Mouse (Mus musculus) ovary, postnatal 36 days (tissue): ENCODE results near the gene G3bp2.
A peak's percentile ranks its signal among the peaks of the same experiment; 100 is the strongest.

Experiments
- DNase-seq: peaks from one replicate; pipeline ENCODE4 v3.0.0; 2022; ENCODE audit warnings: low spot score, mixed read lengths

The G3bp2 gene

DNA sequence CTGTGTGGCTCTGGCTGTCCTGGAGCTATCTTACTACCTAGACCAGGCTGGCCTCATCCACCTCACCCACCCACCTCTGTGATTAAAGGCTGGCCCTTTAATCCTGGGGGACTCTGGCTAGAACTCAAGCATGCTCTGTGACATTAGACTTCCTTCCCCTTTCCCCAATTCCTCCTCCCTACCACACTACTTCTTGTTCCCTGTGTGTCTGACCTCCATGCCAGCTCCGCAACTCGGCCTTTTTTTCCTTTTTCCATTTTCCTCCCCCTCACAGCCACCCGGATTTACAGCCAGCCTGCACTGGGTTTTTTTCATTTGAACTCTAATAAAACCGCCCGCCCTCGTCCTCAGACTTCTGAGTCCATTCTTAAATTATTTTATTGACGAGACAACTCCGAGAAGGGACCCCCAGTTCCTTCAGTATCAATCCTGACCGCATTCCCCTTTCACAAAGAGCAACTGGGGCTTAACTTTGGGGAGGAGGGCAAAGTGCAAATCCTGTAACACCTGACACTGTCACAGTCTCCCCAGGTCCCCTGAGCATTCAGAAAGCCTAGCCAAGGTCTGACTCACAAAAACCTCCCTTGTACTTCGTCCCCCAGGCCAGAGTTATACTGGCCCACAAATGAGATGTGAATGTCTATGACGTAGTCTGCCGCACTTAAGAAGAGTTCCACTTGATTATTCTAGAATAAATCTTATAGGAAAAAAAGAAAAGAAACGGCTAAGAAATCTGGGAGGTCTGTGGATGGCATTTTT is 15.0 kb upstream of the G3bp2 start:
- no peak for DNase-seq

DNA sequence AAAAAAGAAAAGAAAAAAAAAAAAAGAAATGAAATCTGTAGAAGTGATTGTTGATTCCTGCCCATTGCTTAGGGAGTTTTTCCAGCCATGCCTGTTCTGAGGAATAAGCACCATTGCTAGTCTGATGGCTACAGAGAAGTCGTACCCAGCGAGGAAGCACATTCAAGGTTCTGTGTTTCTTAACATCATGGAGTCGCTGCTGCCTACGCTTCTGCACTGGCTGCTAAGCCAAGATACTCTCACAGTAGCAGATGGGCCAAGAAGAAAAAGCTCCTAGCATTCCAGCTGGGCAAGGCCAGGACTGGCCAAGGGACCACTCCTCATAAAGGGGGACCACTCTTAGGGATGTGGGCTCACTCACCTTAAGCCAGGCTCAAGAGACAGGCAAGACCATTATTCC is 14.3 kb upstream of the G3bp2 start:
- no peak for DNase-seq

DNA sequence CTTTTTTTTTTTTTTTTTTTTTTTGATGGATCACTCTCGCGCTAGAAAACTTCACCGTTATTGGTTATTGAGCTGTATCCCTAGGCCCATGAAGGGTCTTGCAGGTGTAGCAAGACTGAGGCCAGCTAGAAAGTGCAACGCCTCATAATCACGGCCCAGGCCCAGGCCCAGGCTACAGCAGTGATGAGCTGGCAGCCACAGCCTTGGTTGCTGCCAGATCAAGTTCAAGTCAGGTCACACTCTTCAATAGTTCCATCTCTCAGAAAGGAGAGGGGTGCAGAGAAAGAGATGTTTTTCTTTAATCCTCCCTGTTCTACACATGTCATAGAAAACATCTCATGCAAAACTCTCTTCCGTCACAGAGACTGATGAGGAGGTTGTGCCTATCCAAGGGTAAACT is 13.3 kb upstream of the G3bp2 start:
- DNase-seq: no peak

DNA sequence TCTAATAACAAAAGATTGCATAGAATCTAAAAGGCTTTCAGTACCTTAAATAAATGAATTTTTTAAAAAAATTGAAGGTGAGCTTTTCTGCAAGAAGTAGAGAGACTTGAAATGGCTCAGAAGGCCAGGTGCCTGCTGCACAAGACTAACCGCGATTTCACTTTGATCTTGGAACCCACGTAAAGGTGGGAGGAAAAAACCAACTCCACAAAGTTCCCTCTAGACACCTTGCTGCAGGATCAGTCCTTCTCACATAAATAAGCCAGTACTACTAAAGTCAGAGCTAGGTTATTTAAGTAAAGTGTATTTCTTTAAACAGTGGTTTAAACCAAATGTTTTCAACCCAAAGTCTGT is 10.5 kb upstream of the G3bp2 start:
- DNase-seq: no peak

DNA sequence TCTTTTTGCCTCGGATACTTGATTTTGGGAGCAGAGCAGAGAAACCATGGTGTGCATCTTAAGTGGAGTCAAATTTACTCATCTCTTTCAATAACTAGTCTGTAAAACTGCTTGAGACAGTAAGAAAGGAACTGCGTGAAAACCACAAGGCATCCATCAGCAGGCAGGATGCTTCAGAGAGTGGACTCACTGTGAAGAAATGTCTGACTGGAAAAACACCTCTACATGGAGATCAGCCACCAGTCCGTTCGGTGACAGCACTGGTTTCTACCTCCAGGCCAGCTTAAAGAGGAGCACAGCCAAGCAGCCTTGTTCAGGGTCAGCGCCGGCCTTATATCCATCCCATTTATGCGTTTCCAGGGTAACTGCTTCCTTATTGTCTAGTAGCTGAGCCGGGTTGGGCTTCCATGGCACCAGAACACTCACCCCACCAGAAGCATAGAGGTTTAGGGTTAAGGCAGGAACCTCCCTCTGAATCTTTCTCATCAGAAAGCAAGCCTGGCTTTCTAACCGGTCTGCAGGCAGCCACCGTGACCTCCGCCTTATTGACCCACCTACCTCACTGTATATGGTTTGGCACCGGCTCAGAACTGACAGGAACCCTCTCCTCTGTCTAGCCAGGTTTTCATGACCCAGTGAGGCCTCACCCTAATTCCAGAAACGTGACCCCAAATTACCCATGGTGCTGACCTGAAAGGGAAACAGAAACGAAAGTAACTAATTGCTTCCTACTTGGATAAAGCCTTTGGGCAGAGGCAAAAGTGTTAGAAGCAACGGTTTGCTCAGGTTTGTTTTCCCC is 9.9 kb upstream of the G3bp2 start:
- DNase-seq: no peak

DNA sequence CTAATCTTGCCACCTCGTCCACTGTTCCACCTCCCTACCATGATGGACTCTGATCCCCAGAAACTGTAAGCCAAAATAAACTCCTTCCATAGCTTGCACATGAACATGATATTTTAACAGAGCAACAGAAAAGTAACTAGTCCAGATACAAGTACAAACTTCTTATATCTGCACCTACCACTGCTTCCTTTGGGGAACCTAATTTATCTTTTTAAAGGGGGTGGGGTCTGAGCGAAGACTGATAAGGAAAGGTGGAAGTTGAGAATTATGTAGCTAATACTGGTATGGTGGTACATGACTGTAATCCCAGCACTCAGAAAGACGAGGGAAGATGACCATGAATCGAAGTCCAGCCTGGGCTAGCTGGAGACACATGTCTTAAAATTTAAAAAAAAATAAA is 4.0 kb upstream of the G3bp2 start:
- no peak for DNase-seq

DNA sequence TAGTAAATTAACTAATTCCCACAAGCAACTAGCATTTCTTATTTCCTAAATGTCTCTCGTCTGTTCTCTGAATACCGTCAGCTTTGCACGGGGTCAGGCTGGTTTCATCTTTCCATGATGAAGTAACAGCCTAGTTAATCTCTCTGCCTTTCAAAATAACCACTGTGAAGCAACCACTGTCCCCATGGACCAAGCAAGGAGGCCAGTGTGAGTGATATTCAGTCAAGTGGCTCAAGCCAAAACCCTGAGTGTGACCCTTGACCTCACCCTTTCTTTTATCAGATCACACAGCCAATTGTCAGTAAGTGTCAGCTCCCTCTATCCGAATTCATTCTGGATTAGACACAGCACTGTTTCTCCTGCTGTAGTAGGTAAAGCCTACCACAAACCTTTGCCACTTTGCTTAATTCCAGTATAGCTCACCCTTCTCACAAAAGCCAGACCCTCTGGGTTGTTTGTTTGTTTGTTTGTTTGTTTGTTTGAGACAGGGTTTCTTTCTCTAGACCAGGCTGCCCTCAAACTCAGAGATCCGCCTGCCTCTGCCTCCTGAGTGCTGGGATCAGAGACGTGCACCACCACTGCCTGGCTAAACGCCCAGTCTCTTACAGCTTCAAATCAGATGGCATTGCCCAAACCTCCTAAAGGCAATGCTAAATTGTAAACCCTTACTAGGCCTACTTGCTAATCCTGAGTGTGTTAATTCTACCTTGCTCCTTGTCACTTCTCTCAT is 2.5 kb upstream of the G3bp2 start:
- DNase-seq: no peak

DNA sequence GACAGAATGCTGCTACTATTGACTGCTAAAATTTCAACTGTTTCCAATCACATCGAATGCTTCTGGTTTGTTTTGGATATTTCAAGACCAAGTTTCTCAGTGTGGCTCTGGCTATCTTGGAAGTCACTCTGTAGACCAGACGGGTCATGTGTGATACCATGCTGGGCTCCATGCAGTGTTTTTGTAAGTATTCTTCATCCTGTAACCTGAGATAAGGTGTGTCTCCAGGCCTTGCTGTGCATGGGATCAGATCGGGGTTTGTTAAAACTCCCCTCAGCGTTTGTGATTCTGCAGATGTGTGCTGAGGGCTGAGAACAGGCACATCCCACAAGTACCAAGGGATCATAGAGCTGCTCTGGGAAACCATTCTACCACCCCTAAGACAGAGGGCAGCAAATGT is 1.7 kb upstream of the G3bp2 start:
- no peak for DNase-seq

DNA sequence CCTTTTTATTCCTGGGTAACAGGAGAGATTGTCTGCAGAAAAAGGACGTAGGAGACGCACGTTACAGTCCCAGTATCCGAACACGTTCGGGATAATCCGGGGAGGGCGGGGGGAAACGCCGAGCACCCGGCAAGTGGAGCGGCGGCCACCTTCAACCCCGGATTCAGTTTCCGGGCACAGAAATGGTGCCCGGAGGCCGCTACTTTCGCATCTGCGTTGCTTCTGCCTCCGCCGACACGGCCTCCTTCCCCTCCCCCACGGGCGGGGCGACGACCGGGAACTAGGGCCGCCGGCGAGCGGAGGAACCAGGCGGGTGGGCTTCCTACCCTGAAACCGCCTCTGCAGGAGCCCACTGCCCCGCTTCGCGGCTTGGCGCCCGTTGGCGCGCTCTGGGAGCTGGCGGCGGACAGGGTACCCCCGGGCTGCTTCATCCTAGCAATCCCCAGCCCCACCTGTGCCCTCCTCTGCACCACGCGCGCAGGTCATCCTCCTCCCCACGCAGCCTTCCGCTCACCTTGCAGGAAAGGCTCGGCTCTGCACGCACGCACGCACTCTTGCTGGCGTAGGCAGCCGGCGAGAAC is 608 bp downstream of the G3bp2 start:
- peak; percentile 77 for DNase-seq

DNA sequence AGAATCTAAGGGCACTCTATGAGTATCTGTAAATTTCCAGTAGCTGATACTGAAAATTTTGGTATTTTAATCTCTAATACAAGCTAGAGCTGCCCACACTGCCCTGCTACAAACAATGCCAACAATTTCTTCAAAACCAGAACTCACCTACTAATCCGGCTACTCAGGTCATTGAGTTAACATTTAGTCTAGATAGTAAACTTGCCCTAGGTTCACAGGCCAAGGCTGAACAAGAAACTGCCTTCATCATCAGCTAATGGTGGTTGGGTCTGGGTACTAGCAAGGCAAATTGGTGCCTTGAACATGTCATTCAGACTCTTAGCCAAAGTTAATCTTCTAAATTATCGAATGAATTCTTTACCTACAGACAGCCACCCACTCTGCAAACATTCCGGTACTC is 2.2 kb downstream of the G3bp2 start:
- no peak for DNase-seq

DNA sequence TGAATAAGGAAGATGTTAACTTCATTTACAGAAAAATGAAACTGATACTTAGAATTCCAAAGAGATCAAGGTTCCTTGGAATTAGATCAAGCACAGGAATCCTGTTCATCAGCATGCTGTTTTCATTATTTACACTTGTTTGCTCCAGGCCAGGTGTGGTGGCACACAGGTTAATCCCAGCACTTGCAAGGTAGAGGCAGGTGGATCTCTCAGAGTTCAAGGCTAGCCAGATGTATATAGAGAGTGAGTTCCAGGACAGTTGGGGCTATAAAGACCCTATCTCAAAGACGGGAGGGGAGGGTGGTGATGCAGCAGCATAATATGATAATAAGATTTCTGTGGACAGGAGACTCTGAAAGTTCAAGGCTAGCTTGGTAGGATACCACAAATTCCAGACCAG is 3.1 kb downstream of the G3bp2 start:
- no peak for DNase-seq

DNA sequence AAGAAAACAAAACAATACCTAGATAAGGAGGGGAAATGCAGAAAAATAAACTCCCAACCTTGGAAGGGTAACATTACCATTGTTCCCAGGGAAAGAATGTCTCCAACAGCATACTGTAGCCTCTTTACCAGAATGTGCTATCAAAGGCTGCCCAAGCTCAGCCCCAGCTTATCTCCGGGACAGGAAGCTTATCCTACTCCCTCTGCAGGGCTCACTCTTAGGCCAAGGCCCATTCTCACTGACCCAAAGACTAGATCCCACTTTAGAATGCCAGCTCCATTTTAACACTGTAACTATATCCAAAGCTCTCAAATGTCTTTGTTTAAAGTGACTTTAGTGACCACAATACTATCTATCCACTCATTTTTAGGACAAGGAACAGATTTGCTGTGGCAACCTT is 4.2 kb downstream of the G3bp2 start:
- no peak for DNase-seq

DNA sequence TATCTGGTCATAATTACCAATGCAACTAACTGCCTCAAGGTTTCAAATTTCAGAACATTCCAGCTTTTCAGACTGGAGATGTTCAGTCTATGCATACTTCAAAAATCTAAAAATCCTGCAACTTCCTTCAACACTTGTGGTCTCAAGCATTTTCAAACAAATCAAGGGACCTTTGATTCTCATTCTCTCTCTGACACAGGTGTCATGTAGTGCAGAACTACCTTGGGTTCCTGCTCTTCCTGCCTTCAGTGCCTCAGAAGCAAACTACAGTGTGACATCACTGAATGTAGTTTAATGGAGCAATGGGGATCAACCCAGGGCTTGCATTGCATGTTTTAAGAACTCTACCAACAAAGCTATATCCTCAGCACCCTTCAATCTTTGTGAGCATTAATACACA is 4.8 kb downstream of the G3bp2 start:
- no peak for DNase-seq

DNA sequence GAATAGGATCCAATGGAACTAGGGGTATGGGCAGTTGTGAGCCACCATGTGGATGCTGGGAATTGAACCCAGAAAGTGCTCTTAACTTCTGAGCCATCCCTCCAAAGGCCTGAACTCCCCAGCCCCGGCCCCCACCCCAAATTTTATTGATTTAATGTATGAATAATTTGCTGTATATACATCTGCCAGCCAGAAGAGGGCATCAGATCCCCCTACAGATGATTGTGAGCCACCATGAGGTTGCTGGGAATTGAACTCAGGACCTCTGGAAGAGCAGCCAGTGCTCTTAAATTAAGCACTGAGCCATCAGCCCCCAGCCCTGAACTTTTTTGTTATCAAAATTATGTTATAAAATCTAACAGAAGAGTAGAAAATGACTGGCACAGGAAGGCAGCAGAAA is 7.2 kb downstream of the G3bp2 start:
- DNase-seq: no peak

DNA sequence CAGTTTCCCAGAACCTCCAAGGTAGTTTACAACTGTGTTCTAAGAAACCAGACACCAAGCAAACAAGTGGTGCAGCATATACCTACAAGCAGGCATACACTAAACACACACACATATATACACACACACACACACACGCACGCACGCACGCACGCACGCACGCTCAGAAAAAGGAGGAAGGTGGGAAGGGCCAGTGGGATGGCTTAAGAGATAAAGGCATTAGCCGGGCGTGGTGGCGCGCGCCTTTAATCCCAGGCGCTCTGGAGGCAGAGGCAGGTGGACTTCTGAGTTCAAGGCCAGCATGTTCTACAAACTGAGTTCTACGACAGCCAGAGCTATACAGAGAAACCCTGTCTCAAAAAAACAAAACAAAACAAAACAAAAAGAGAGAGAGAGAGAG is 9.5 kb downstream of the G3bp2 start:
- no peak for DNase-seq

DNA sequence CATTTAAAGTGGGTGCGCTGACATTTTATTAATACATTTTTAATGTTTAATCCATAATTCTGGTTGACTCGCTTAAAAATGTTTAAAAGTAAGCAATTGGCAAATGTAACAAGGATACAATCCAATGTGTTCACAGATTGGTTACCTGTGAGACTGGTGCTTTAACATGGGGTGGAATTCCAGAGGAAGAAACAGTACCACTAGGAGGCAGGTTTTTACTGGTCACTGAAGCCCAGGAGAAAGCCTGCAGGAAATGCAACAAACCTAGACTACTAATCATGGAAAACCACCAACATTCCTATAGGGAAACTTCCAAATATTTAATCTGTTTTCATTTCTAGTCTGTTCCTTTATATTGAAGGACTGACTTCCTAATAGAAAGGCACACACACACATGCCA is 20.3 kb downstream of the G3bp2 start:
- DNase-seq: no peak

DNA sequence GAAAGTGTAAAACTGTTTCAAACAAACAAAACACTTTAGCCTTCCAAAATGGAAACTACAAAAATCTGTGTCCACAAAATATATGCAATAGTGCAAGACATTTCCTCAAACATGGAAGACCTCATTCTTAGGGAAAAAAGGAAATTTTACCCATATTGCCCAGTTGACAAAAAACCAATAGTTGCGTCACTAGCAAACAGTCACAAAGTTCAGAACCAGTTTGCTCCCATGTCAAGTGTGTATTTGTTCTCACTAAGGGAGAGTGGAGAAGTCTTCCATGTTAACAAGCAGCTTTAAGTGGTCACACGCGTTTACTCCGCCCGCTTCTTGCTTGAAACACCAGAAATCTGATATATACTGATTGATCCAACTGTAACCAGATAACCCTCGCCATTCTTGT is 30.7 kb downstream of the G3bp2 start:
- DNase-seq: no peak

DNA sequence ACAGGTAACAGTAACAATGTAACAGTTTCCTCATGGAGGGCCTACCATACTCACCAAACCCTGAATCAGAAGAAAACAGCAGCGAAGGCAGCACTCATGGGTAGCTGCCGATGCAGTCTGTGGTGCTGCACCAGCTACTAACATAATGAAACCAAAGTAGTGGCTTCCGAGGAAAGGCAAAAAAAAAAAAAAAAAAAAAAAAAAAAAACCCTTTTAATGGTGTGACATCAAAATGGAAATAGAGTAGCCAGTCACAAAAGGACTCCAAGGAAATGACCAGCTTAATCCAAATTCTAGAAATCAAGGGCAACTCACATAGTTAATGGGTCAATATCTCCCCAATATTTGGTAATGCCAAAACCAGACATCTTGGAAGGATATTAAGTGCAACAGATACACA is 33.1 kb downstream of the G3bp2 start:
- DNase-seq: no peak

DNA sequence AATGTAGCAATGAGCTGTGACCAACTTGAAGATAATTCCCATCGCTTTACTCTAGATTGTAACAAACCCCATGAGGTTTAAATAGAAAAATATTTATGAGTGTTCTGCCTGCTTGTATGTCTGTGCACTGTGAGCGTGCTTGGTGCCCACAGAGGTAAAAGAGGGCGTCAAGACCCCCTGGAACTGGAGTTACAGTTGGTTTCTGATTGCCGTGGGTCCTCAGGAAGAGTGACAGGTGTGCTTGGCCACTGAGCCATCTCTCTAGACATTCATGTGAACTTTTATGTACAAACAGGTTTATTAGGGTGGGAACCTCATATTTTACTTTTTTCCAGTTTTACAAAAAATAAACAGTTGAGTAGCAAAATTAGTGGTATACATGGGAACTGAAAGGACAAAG is 39.7 kb downstream of the G3bp2 start, which contains the start of gene Cdkl2:
Gene Cdkl2 (minus strand): TSS at position 101 of the 400 bp plus-strand sequence.
- no peak for DNase-seq

DNA sequence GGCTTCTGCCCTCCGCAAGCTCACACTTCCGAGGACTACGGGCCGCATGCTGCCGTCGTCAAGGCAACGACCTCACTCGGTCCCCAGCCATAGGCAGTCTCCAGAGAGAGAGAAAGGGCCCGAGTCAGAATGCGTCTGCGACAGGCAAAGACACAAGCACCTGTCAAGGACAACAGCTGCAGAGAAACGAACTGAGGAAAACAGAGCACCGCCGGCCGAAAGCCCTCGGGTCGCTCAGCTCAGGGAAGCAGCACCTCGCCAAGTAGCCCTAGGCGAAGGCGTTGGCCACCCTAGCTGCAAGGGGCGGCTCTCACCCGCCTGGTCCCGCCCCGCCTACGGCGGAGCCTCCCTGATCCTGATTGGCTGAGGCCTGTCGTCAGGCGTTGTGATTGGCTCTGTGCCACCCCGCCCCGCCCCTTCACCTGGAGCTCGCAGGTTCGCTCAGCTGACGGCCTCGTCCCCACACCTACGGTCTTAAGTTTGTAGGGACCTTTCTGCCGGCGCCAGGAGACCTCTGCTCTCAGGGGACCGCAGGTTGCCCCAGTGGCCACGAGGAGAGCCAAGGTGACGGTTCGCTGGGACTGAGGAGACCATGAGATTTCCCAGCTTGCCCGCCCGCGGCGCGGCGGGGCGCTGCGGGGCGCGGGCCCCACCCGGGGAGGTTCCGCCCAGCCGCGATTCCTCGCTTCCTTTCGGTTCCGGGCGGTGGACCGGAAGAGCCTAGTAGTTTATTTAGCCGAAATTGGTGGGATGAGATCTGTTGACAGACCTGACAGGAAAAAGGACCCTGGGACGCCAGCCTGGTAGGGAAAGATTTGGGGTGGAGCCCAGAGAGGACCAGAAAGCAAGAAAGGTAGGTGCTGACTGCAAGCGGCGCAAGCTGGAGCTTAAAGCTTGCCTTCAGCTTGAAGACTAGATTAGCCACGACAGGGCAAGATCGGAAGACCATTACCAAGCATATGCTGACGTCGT is 40.9 kb downstream of the G3bp2 start:
- DNase-seq: peak; percentile 94

DNA sequence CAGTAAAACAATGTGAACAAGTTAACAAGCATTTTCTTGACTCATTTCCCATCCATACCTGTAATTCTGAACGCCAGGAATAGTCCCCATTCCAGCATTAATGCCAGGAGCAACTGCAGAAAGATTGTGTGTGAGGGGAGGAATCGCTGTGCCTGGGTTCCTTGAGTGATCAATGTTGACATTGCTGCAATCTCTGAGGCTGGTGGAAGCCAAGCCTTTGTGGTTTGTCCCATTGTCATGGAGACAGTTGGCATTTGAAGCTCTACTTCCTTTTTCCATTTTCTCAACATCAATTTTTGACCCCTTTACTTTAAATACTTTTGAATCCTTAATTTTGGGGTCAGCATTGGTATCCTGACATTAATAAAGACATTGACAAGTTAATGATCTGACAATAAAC is 63.6 kb downstream of the G3bp2 start:
- no peak for DNase-seq

DNA sequence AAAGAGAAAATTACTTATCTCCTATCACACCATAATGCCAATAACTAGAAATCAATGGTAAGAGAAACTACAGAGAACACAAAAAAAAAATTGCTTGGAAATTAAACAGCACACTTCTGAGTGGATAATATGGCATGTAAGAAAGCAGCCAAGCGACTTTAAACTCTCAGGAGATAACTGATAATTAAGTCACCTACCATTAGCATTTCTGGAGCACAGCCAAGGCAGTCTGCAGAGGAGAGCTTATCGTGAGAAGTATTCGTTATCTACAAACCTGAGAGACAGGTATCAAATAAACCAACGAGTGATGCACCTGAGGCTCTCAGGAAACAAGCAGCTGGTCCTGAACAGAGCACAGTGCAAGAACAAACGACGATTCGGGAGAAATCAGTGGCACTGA is 71.8 kb downstream of the G3bp2 start:
- no peak for DNase-seq
